Mouse (Mus musculus) neural tube, embryonic 11.5 days (tissue): ENCODE data around the gene B4galt4. TPM values are rescaled to one million over a fixed set of nuclear protein-coding genes. Genes with fewer than 3 reads are reported as not detected.

Experiments used
- ATAC-seq: fragments of 200-750 bp; cut with Nextera tagmentation; 2 replicates; pipeline ENCODE4 v1.8.0; 2017; ENCODE audit warnings: moderate number of reproducible peaks, mild to moderate bottlenecking, moderate TSS enrichment, moderate library complexity; ENCODE audit not compliant: insufficient read depth, low FRiP score, low TSS enrichment
- DNase-seq: peaks from one replicate; pipeline ENCODE4 v3.0.0-alpha.2; 2015; ENCODE audit warnings: low spot score
- H3K27ac ChIP-seq: fragments of 300-500 bp; sonication (generic); 2 replicates; pipeline ENCODE4 v1.5.1; 2014; ENCODE audit warnings: low read depth, mild to moderate bottlenecking, low read length
- H3K27me3 ChIP-seq: fragments of 300-500 bp; sonication (generic); 2 replicates; pipeline ENCODE4 v1.6.1; 2014; ENCODE audit warnings: mild to moderate bottlenecking, low read length, mixed read lengths; ENCODE audit not compliant: control insufficient read depth, insufficient read depth
- H3K36me3 ChIP-seq: fragments of 300-500 bp; sonication (generic); 2 replicates; pipeline ENCODE4 v1.6.1; 2014; ENCODE audit warnings: mild to moderate bottlenecking, low read length, moderate library complexity, mixed read lengths; ENCODE audit not compliant: control insufficient read depth, insufficient read depth
- H3K4me1 ChIP-seq: fragments of 300-500 bp; sonication (generic); 2 replicates; pipeline ENCODE4 v1.6.1; 2014; ENCODE audit warnings: low read length, mixed read lengths; ENCODE audit not compliant: control insufficient read depth, insufficient read depth
- H3K4me2 ChIP-seq: fragments of 300-500 bp; sonication (generic); 2 replicates; pipeline ENCODE4 v1.6.1; 2014; ENCODE audit warnings: low read depth, mild to moderate bottlenecking, moderate library complexity
- H3K4me3 ChIP-seq: fragments of 300-500 bp; sonication (generic); 2 replicates; pipeline ENCODE4 v1.5.1; 2014; ENCODE audit warnings: low read depth, low read length
- H3K9ac ChIP-seq: fragments of 300-500 bp; sonication (generic); 2 replicates; pipeline ENCODE4 v1.6.1; 2014; ENCODE audit warnings: mild to moderate bottlenecking, low read length
- H3K9me3 ChIP-seq: fragments of 300-500 bp; sonication (generic); 2 replicates; pipeline ENCODE4 v1.6.1; 2016; ENCODE audit warnings: low read length; ENCODE audit not compliant: control insufficient read depth
- WGBS: fragments of 180-500 bp; shearing (Covaris S2); extraction: QIAGEN DNeasy Blood & Tissue Kit; methylation state at CpG from one replicate; pipeline ENCODE4 v1.1.7; 2014; 5-methylcytosine and 5-hydroxymethylcytosine counted together
- polyA plus RNA-seq: library from polyadenylated mRNA; unstranded; fragments of >200 nt; fragmentation: Nextera tagmentation; extraction: Ambion mirVana; gene quantifications from 2 replicates; pipeline ENCODE4 v1.2.1, GENCODE M21; 2014

The B4galt4 gene
- polyA plus RNA-seq, result 21.5 and 23.7 TPM in 2 replicates

- Histone ChIP-seq H3K4me2 (peak within 1 kb of the TSS; percentile 65), H3K9ac (peak within 1 kb of the TSS; percentile 78), H3K4me1 (peaks cover 5% of the 10 kb centered on the region; the same call in 1 of the 2 replicates), H3K27me3 (no peaks in the 10 kb centered on the region), H3K4me3 (peak within 1 kb of the TSS; percentile 62), H3K9me3 (no peaks in the 10 kb centered on the region), H3K27ac (0 out of 2 replicates have a peak within 1 kb of the TSS, but pooled peaks have one; percentile 21), H3K36me3 (no peaks in the 10 kb centered on the region)
- WGBS, result under 1% methylated on average over 59 of the region's 69 CpGs
- DNase-seq (peak; percentile 87), ATAC-seq (peak; percentile 96)
Measured at GRCm38 (mm10) chr16:38742113-38742658, at the start of gene B4galt4. Gene B4galt4, plus strand, starts transcription at chr16:38742264.

- no peak for ATAC-seq
- Histone ChIP-seq H3K27ac (no peak overlapping the region), H3K27me3 (no peaks in the 10 kb centered on the region), H3K4me1 (no peaks in the 10 kb centered on the region), H3K9ac (no peak overlapping the region), H3K9me3 (no peaks in the 10 kb centered on the region), H3K4me2 (no peak overlapping the region), H3K36me3 (no peaks in the 10 kb centered on the region), H3K4me3 (no peak overlapping the region)
- WGBS, result 90% methylated on average over 6 of the region's 6 CpGs
- DNase-seq, result no peak
Measured at GRCm38 (mm10) chr16:38694906-38695540, 47.0 kb upstream of the B4galt4 start.

GRCm38 (mm10) chr16:38695557-38695956 is 46.5 kb upstream of the B4galt4 start:
- Histone ChIP-seq H3K4me2 (no peak overlapping the region), H3K4me3 (no peak overlapping the region), H3K27me3 (no peaks in the 10 kb centered on the region), H3K9me3 (no peaks in the 10 kb centered on the region), H3K36me3 (no peaks in the 10 kb centered on the region), H3K27ac (no peak overlapping the region), H3K4me1 (no peaks in the 10 kb centered on the region), H3K9ac (no peak overlapping the region)
- no peak for ATAC-seq
- no peak for DNase-seq
- 87% methylated on average over 5 of the region's 5 CpGs for WGBS

- 80% methylated on average over 5 of the region's 5 CpGs for WGBS
- H3K4me2 ChIP-seq, result no peak overlapping the region
- H3K4me3 ChIP-seq, result no peak overlapping the region
- no peak overlapping the region for H3K9ac ChIP-seq
- no peak for DNase-seq
- no peaks in the 10 kb centered on the region for H3K9me3 ChIP-seq
- no peaks in the 10 kb centered on the region for H3K4me1 ChIP-seq
- no peak for ATAC-seq
- H3K36me3 ChIP-seq, result no peaks in the 10 kb centered on the region
- no peaks in the 10 kb centered on the region for H3K27me3 ChIP-seq
- H3K27ac ChIP-seq, result no peak overlapping the region
Measured at GRCm38 (mm10) chr16:38697611-38698010, 44.5 kb upstream of the B4galt4 start.

GRCm38 (mm10) chr16:38700392-38701162 is 41.5 kb upstream of the B4galt4 start:
- 83% methylated on average over 16 of the region's 16 CpGs for WGBS
- H3K27ac ChIP-seq, result no peak overlapping the region

GRCm38 (mm10) chr16:38701492-38702185 is 40.4 kb upstream of the B4galt4 start:
- DNase-seq (peak; percentile 55), ATAC-seq (no peak)
- no peaks in the 10 kb centered on the region for H3K4me1 ChIP-seq
- H3K9me3 ChIP-seq, result no peaks in the 10 kb centered on the region
- no peaks in the 10 kb centered on the region for H3K27me3 ChIP-seq
- no peak overlapping the region for H3K27ac ChIP-seq
- no peak overlapping the region for H3K4me2 ChIP-seq
- no peak overlapping the region for H3K4me3 ChIP-seq
- no peaks in the 10 kb centered on the region for H3K36me3 ChIP-seq
- WGBS, result 45% methylated on average over 9 of the region's 9 CpGs
- no peak overlapping the region for H3K9ac ChIP-seq

More at GRCm38 (mm10) chr16:38700392-38701162, 41.5 kb upstream of the B4galt4 start:
- ATAC-seq, result no peak
- no peaks in the 10 kb centered on the region for H3K9me3 ChIP-seq
- no peak for DNase-seq
- no peaks in the 10 kb centered on the region for H3K4me1 ChIP-seq
- no peak overlapping the region for H3K4me3 ChIP-seq
- H3K27me3 ChIP-seq, result no peaks in the 10 kb centered on the region
- H3K4me2 ChIP-seq, result no peak overlapping the region
- H3K36me3 ChIP-seq, result no peaks in the 10 kb centered on the region
- no peak overlapping the region for H3K9ac ChIP-seq

- Histone ChIP-seq H3K27ac (no peak overlapping the region), H3K9me3 (no peaks in the 10 kb centered on the region), H3K27me3 (no peaks in the 10 kb centered on the region), H3K4me1 (no peaks in the 10 kb centered on the region), H3K4me3 (no peak overlapping the region), H3K9ac (no peak overlapping the region), H3K4me2 (no peak overlapping the region), H3K36me3 (no peaks in the 10 kb centered on the region)
- WGBS, result 91% methylated on average over 3 of the region's 3 CpGs
- no peak for ATAC-seq
- no peak for DNase-seq
Measured at GRCm38 (mm10) chr16:38702316-38702715, 39.7 kb upstream of the B4galt4 start.

- 54% methylated on average over 6 of the region's 6 CpGs for WGBS
- DNase-seq, result no peak
- Histone ChIP-seq H3K36me3 (no peaks in the 10 kb centered on the region), H3K9ac (no peak overlapping the region), H3K27ac (no peak overlapping the region), H3K27me3 (no peaks in the 10 kb centered on the region), H3K9me3 (no peaks in the 10 kb centered on the region), H3K4me1 (no peaks in the 10 kb centered on the region), H3K4me3 (no peak overlapping the region), H3K4me2 (no peak overlapping the region)
- no peak for ATAC-seq
Measured at GRCm38 (mm10) chr16:38703501-38703900, 38.6 kb upstream of the B4galt4 start.
